Mouse (Mus musculus) embryonic facial prominence, embryonic 11.5 days (tissue): ENCODE measurements at regions not wholly inside any gene's neighbourhood (a gene's known extent, or its start where the extent isn't known, plus 50 kb on each side); places are given as distances from the start of the nearest gene placed in this dataset.

ENCODE experiments used
- ATAC-seq: fragments of 200-750 bp; cut with Nextera tagmentation; replicated peaks from 2 replicates; pipeline ENCODE4 v1.8.0; 2017; ENCODE audit warnings: low read depth; ENCODE audit not compliant: insufficient number of reproducible peaks, low FRiP score, low TSS enrichment
- DNase-seq: peaks from one replicate; pipeline ENCODE4 v3.0.0-alpha.2; 2015; ENCODE audit warnings: low spot score
- H3K27ac ChIP-seq: fragments of 300-500 bp; sonication (generic); replicated peaks from 2 replicates; pipeline ENCODE4 v1.5.1; 2014; ENCODE audit warnings: mild to moderate bottlenecking, low read depth, low read length, control low read depth
- H3K27me3 ChIP-seq: fragments of 300-500 bp; sonication (generic); 2 replicates; pipeline ENCODE4 v1.6.1; 2014; ENCODE audit warnings: mild to moderate bottlenecking, low read length, moderate library complexity, mixed read lengths; ENCODE audit not compliant: control insufficient read depth, insufficient read depth
- H3K36me3 ChIP-seq: fragments of 300-500 bp; sonication (generic); replicated peaks from 2 replicates; pipeline ENCODE4 v1.6.1; 2014; ENCODE audit warnings: low read depth, mild to moderate bottlenecking, low read length, moderate library complexity, mixed read lengths; ENCODE audit not compliant: control insufficient read depth, insufficient read depth
- H3K4me1 ChIP-seq: fragments of 300-500 bp; sonication (generic); 2 replicates; pipeline ENCODE4 v1.6.1; 2014; ENCODE audit warnings: low read length, mixed read lengths; ENCODE audit not compliant: control insufficient read depth, insufficient read depth
- H3K4me2 ChIP-seq: fragments of 300-500 bp; sonication (generic); 2 replicates; pipeline ENCODE4 v1.6.1; 2014; ENCODE audit warnings: low read depth, mild to moderate bottlenecking, control low read depth, low read length, moderate library complexity
- H3K4me3 ChIP-seq: fragments of 300-500 bp; sonication (generic); 2 replicates; pipeline ENCODE4 v1.5.1; 2014; ENCODE audit warnings: low read depth, low read length, control low read depth
- H3K9ac ChIP-seq: fragments of 300-500 bp; sonication (generic); replicated peaks from 2 replicates; pipeline ENCODE4 v1.6.1; 2014; ENCODE audit warnings: mild to moderate bottlenecking, control low read depth, low read length
- H3K9me3 ChIP-seq: fragments of 300-500 bp; sonication (generic); replicated peaks from 2 replicates; pipeline ENCODE4 v1.6.1; 2016; ENCODE audit warnings: mild to moderate bottlenecking, low read length, inconsistent platforms, mixed read lengths; ENCODE audit not compliant: control insufficient read depth
- WGBS: fragments of 180-500 bp; shearing (Covaris S2); extraction: QIAGEN DNeasy Blood & Tissue Kit; methylation state at CpG from one replicate; pipeline ENCODE4 v1.1.7; 2014; 5-methylcytosine and 5-hydroxymethylcytosine counted together

DNA sequence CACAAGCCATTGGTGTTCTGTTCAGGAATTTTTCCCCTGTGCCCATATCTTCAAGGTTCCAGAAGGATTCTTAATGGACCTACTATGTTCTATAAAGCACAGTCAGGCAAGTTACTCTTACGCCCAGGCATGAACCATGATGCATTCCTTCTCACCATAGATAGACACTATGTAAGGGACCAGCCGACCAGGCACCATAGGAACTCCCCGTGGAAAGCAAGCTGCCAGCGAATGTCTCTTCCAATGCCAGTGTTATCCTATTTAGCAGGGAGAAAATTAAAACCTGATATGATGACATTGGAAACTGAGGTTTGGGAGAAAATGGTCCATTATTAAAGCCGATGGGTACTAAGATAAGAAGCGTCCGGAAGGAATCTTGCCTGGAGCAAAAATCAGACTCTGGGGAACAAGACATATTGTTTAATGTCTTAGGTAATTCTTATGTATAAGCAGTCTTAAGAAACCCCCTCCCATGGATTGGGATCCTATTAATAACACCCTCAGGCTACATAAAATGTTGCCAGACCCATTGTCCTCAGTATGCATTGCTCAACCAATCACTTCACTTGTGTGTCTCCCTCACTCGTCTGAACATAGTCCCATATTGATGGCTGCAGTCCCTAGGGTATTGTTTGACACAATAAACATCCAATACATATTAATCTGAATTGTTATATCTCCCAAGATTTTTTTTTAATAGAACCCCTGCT lies 84.2 kb upstream of the Cop1 start:
- H3K27me3 ChIP-seq: no peaks in the 10 kb centered on the region
- DNase-seq (no peak), ATAC-seq (no peak)
- no peaks in the 10 kb centered on the region for H3K4me1 ChIP-seq
- no peak overlapping the region for H3K9ac ChIP-seq
- H3K27ac ChIP-seq: no peak overlapping the region
- H3K36me3 ChIP-seq: no peaks in the 10 kb centered on the region
- H3K4me3 ChIP-seq: no peak overlapping the region
- 88% methylated on average over 8 of the region's 8 CpGs for WGBS
- H3K9me3 ChIP-seq: no peaks in the 10 kb centered on the region
- no peak overlapping the region for H3K4me2 ChIP-seq

- no peak for ATAC-seq
- H3K9me3 ChIP-seq: no peaks in the 10 kb centered on the region
- no peak overlapping the region for H3K27ac ChIP-seq
- WGBS: 79% methylated on average over 9 of the region's 9 CpGs
- DNase-seq: no peak
- no peaks in the 10 kb centered on the region for H3K4me1 ChIP-seq
- H3K4me2 ChIP-seq: no peak overlapping the region
- H3K27me3 ChIP-seq: no peaks in the 10 kb centered on the region
- no peak overlapping the region for H3K4me3 ChIP-seq
- no peak overlapping the region for H3K9ac ChIP-seq
- no peaks in the 10 kb centered on the region for H3K36me3 ChIP-seq
Observed at GRCm38 (mm10) chr1:159148498-159149187, 83.5 kb upstream of the Cop1 start.

GRCm38 (mm10) chr1:159149207-159149606 lies 82.9 kb upstream of the Cop1 start:
- H3K9me3 ChIP-seq: no peaks in the 10 kb centered on the region
- no peaks in the 10 kb centered on the region for H3K36me3 ChIP-seq
- no peak overlapping the region for H3K9ac ChIP-seq
- no peak overlapping the region for H3K27ac ChIP-seq
- no peak overlapping the region for H3K4me2 ChIP-seq
- 83% methylated on average over 6 of the region's 6 CpGs for WGBS
- H3K27me3 ChIP-seq: no peaks in the 10 kb centered on the region
- no peaks in the 10 kb centered on the region for H3K4me1 ChIP-seq
- ATAC-seq (no peak), DNase-seq (no peak)
- H3K4me3 ChIP-seq: no peak overlapping the region

DNA sequence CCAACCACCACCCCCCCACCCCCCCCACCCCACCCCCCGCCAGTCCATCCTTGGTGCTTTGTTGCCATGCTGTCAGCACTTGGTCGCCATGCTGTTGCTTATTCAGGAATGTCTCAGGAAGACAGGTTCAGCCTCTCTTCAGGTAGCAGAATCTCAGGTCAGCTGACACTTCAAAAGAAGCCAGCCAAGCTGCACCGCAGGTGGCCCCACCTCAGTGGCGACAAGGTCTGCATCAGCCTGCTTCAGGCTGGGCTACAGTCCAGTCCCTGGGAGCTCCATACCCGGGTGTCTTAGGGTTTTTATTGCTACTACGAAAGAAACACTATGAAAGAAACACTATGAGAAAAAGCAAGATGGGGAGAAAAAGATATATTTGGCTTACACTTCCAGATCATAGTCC lies 82.4 kb upstream of the Cop1 start:
- Histone ChIP-seq H3K9me3 (no peaks in the 10 kb centered on the region), H3K9ac (no peak overlapping the region), H3K4me3 (no peak overlapping the region), H3K4me1 (no peaks in the 10 kb centered on the region), H3K4me2 (no peak overlapping the region), H3K27me3 (no peaks in the 10 kb centered on the region), H3K36me3 (no peaks in the 10 kb centered on the region), H3K27ac (no peak overlapping the region)
- DNase-seq: no peak
- no peak for ATAC-seq
- 48% methylated on average over 6 of the region's 6 CpGs for WGBS

DNA sequence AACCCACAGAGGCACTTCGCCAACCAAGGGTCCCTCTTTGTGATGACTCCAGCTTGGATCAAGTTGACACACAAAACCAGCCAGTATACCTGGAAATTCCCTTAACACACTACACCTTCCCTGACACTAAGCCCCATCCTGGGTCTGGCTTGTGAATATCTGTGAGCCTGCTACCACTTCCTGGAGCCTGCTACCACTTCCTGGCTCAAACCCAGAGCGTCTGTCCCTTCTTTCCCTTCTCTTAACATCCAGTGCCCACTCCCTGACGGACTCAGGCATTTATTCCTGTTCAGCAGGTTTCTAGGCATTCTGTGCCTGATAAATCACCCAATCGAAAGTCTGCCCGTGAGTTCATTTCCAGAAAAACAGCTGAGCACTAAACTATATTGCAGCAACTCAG lies 81.8 kb upstream of the Cop1 start:
- H3K9me3 ChIP-seq: no peaks in the 10 kb centered on the region
- no peaks in the 10 kb centered on the region for H3K4me1 ChIP-seq
- H3K4me2 ChIP-seq: no peak overlapping the region
- no peak for ATAC-seq
- no peak overlapping the region for H3K9ac ChIP-seq
- WGBS: 72% methylated on average over 5 of the region's 5 CpGs
- no peak for DNase-seq
- H3K27ac ChIP-seq: no peak overlapping the region
- no peak overlapping the region for H3K4me3 ChIP-seq
- H3K27me3 ChIP-seq: no peaks in the 10 kb centered on the region
- H3K36me3 ChIP-seq: no peaks in the 10 kb centered on the region

DNA sequence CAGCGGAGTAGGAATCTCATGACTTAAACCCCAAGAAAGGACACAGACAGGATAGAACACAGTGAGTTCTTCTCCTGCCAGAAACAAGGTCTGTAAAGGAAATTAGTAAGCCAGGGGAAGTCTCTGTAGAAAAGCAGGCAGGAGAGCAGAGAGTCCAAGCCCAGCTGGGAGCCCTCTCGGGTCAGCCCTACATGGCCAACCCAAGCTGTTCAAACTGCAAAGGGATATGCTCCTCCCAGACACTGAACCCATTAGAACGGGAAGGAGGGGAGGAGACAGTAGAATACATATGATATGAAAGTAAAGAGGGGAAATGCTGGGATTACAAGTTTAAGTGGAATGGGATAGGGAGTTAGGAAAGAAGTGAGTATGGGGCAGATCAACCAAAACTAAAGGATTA lies 75.7 kb upstream of the Cop1 start:
- no peaks in the 10 kb centered on the region for H3K9me3 ChIP-seq
- H3K4me1 ChIP-seq: no peaks in the 10 kb centered on the region
- H3K27ac ChIP-seq: no peak overlapping the region
- no peak overlapping the region for H3K4me3 ChIP-seq
- 47% methylated on average over 3 of the region's 3 CpGs for WGBS
- no peaks in the 10 kb centered on the region for H3K27me3 ChIP-seq
- no peak overlapping the region for H3K9ac ChIP-seq
- DNase-seq: no peak
- H3K36me3 ChIP-seq: no peaks in the 10 kb centered on the region
- no peak overlapping the region for H3K4me2 ChIP-seq
- ATAC-seq: no peak

GRCm38 (mm10) chr1:159160035-159160960 lies 71.8 kb upstream of the Cop1 start:
- no peaks in the 10 kb centered on the region for H3K36me3 ChIP-seq
- H3K9ac ChIP-seq: no peak overlapping the region
- H3K27ac ChIP-seq: no peak overlapping the region
- no peaks in the 10 kb centered on the region for H3K27me3 ChIP-seq
- H3K4me1 ChIP-seq: 0 out of 2 replicates have a peak, but pooled peaks cover 2% of the 10 kb centered on the region
- no peak overlapping the region for H3K4me3 ChIP-seq
- ATAC-seq (no peak), DNase-seq (no peak)
- no peaks in the 10 kb centered on the region for H3K9me3 ChIP-seq
- WGBS: 87% methylated on average over 8 of the region's 8 CpGs
- H3K4me2 ChIP-seq: no peak overlapping the region
